Mouse (Mus musculus) forebrain, embryonic 13.5 days (tissue): ENCODE measurements around the gene Prpf18. TPM values are rescaled to one million over a fixed set of nuclear protein-coding genes. Genes with fewer than 3 reads are reported as not detected.
"Not testable (repeated sequence)": the region's sequence is repeated elsewhere in the genome, so short reads cannot be mapped to it uniquely, and the experiment has no call there.

Experiments
- ATAC-seq: fragments of 200-750 bp; cut with Nextera tagmentation; 2 replicates; pipeline ENCODE4 v1.8.0; 2017
- H3K27ac ChIP-seq: fragments of 300-500 bp; sonication (generic); 2 replicates; pipeline ENCODE4 v1.5.1; 2015; ENCODE audit warnings: inconsistent platforms, mild to moderate bottlenecking, moderate library complexity
- H3K27me3 ChIP-seq: fragments of 300-500 bp; sonication (generic); 2 replicates; pipeline ENCODE4 v1.6.1; 2015; ENCODE audit warnings: mild to moderate bottlenecking, inconsistent platforms
- H3K36me3 ChIP-seq: fragments of 300-500 bp; sonication (generic); 2 replicates; pipeline ENCODE4 v1.6.1; 2015; ENCODE audit warnings: mild to moderate bottlenecking, inconsistent platforms; ENCODE audit not compliant: poor library complexity, severe bottlenecking
- H3K4me1 ChIP-seq: fragments of 300-500 bp; sonication (generic); 2 replicates; pipeline ENCODE4 v1.6.1; 2015; ENCODE audit warnings: inconsistent platforms
- H3K4me2 ChIP-seq: fragments of 300-500 bp; sonication (generic); 2 replicates; pipeline ENCODE4 v1.6.1; 2015; ENCODE audit warnings: inconsistent platforms, mild to moderate bottlenecking, moderate library complexity
- H3K4me3 ChIP-seq: fragments of 300-500 bp; sonication (generic); 2 replicates; pipeline ENCODE4 v1.5.1; 2015; ENCODE audit warnings: mild to moderate bottlenecking, inconsistent platforms
- H3K9ac ChIP-seq: fragments of 300-500 bp; sonication (generic); 2 replicates; pipeline ENCODE4 v1.6.1; 2015; ENCODE audit warnings: mild to moderate bottlenecking, inconsistent platforms
- H3K9me3 ChIP-seq: fragments of 300-500 bp; sonication (generic); replicated peaks from 2 replicates; pipeline ENCODE4 v1.6.1; 2016; ENCODE audit warnings: inconsistent platforms
- WGBS: fragments of 180-500 bp; shearing (Covaris S2); methylation state at CpG from one replicate; pipeline ENCODE4 v1.1.7; 2015; 5-methylcytosine and 5-hydroxymethylcytosine counted together
- polyA plus RNA-seq: library from polyadenylated mRNA; unstranded; fragments of >200 nt; fragmentation: Nextera tagmentation; extraction: Ambion mirVana; gene quantifications from 2 replicates; pipeline ENCODE4 v1.2.1, GENCODE M21; 2015

Gene Prpf18
- polyA plus RNA-seq, 1 experiment from 2014 or later = 52.9 TPM

DNA sequence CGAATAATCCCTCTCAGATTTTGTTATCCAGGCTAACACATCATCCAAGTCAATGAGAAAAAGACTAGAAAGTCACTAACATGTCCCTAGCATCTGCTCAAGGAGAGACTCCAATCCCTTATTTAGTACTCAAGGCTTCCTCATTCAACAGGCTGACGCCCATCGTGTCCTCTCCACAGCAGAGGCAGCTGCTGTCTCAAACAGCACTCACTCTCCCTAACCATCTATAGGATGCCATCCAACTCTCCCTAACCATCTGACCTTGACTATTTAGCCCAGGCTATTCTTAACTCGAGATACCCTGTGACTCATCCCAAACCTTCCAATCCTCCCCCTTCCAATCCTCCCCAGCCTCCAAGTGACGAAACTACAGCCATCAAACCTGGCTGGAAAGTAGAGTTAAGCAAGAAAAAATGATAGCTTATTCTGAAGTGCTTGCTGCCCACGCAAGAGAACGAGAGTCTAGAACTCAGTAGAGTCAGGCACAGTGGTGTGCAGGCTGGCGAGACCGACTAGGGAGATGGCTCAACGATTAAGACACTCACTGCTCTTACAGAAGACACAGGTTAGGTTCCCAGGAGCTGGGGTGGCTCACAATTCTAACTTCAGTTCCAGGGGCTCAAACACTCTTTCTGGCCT is 21.6 kb downstream of the Prpf18 start:
- no peak overlapping the region for H3K27ac ChIP-seq
- peaks cover 68% of the 10 kb centered on the region for H3K36me3 ChIP-seq
- 95% methylated on average over 10 of the region's 10 CpGs for WGBS
- no peak overlapping the region for H3K4me3 ChIP-seq
- H3K9ac ChIP-seq = no peak overlapping the region
- no peaks in the 10 kb centered on the region for H3K27me3 ChIP-seq
- ATAC-seq = no peak
- no peak overlapping the region for H3K4me2 ChIP-seq
- H3K9me3 ChIP-seq = no peaks in the 10 kb centered on the region
- H3K4me1 ChIP-seq = no peaks in the 10 kb centered on the region

DNA sequence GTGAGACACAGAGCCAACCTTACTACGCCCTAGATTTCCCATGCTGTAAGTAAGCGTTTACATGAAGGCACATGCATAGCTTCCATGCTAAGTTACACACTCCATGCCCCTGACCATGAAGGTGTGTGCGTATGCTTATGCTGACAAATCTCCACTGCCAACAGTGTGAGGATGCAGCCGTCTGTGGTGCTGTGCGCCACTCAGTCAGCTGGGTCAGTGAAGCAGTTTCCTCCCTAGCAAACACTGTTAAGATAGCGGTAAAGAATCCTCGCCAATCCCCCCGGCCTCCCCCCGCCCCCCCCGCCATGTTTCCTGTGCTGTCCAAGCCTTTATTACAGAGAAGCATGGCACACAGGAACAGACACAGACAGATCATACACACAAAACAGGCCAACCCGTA is 22.4 kb downstream of the Prpf18 start:
- no peak for ATAC-seq
- Histone ChIP-seq H3K4me1 (no peaks in the 10 kb centered on the region), H3K36me3 (peaks cover 60% of the 10 kb centered on the region), H3K4me3 (no peak overlapping the region), H3K9me3 (no peaks in the 10 kb centered on the region), H3K27ac (no peak overlapping the region), H3K4me2 (no peak overlapping the region), H3K27me3 (no peaks in the 10 kb centered on the region), H3K9ac (no peak overlapping the region)
- WGBS = 95% methylated on average over 11 of the region's 11 CpGs

DNA sequence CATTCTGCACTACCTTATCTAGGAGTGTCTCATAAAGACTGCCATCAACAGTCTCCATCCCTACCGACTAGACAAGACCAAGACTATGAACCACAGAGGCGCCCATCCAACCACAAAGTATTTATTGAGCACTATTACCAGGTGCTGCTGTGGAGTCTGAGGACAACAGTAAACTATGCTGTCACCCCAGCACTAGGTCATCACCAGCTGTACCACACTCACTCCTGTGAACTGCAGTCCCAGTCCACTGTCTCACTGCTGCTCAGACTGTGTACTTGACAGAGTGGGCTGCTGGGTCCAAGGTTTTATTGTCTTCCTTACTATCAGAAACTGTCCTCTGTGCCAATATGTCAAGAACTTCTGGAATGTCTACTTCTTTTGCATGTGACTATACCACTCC is 23.0 kb downstream of the Prpf18 start:
- Histone ChIP-seq H3K9ac (no peak overlapping the region), H3K4me2 (no peak overlapping the region), H3K27me3 (no peaks in the 10 kb centered on the region), H3K36me3 (peaks cover 62% of the 10 kb centered on the region), H3K9me3 (no peaks in the 10 kb centered on the region), H3K4me3 (no peak overlapping the region), H3K27ac (no peak overlapping the region), H3K4me1 (no peaks in the 10 kb centered on the region)
- no peak for ATAC-seq
- 95% methylated on average over 2 of the region's 2 CpGs for WGBS

DNA sequence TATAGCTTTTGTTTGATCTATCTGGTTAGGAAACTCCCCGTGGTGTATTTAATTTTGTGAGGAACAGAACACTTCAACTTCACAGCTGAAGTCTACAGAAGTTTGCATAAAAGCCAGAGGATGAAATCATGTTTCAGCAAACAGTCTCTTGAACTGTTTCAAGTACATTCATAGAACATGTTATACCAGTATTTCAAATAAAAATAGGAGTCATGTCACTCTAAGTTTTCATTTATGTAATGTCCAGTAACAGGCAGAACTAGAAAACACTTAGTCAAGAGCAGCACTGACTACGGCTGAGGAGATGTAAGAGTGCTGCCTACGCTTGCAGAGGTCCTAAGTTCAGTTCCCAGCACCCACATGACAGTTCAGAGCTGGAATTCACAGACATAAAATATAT is 25.0 kb downstream of the Prpf18 start:
- Histone ChIP-seq H3K9ac (no peak overlapping the region), H3K36me3 (peaks cover 60% of the 10 kb centered on the region), H3K27ac (no peak overlapping the region), H3K4me1 (no peaks in the 10 kb centered on the region), H3K27me3 (no peaks in the 10 kb centered on the region), H3K9me3 (no peaks in the 10 kb centered on the region), H3K4me2 (no peak overlapping the region), H3K4me3 (no peak overlapping the region)
- WGBS = 91% methylated on average over 3 of the region's 3 CpGs
- ATAC-seq = no peak

DNA sequence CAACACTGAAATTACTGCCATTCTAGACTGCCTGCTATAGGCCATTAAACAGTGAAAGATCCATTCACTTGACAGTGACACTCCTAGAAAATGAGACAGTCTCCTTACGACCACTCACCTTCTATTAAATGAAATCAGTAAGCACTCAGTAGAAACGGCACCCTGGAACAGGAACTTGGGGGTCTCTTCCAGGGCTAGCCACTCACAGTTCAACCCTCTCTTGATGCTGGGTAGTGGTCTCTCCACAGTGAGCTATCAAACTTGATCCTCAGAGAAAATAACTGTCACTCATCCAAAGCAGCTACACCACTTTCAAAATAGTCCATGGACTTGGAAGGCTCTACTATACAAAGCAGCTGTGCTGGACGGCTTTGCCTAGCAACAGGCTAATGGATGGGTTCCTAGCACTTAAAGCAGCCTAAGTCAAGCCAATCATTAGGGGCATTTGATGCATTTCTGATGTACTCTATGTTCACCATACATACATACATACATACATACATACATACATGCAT is 30.4 kb downstream of the Prpf18 start:
- Histone ChIP-seq H3K4me3 (no peak overlapping the region), H3K4me2 (no peak overlapping the region), H3K9ac (no peak overlapping the region), H3K36me3 (peaks cover 32% of the 10 kb centered on the region), H3K27me3 (no peaks in the 10 kb centered on the region), H3K9me3 (no peaks in the 10 kb centered on the region), H3K27ac (no peak overlapping the region), H3K4me1 (no peaks in the 10 kb centered on the region)
- no peak for ATAC-seq
- 73% methylated on average over 3 of the region's 3 CpGs for WGBS

DNA sequence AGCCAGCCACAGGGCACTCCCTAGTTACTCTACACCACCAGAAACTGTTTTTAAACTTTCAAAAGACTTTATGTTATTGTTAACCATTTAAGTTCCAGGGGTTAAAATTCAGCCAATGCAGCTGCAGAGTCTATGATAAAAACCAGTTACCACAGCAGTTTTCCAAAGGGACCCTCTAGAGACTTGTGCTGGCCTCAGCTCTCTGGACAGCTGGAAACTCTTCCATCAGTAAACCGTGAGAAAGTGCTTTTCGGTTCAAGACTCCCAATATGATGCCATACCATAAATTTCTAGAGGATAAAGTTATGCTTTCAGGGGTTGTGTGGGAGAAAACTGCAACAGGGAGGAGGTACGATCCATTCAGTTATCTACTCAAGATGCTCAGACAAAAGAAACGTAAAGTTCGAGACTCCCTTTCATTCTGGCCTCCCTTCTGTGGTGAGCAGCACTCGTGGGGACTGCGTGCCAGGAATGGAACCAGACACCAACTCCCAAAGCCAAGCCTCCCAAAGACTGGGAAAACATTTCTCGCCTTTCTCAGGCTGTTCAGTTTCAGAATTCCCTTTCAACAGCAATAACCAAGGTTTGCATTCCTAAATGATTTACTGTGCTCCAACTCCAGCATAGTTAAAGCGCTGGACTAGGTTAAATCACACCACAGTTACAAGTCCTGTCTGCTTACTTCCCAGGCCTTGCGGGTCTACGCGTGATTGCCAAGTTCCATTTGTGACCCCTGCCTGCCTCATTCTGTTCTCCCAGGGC is 31.1 kb downstream of the Prpf18 start:
- no peak for ATAC-seq
- Histone ChIP-seq H3K27ac (no peak overlapping the region), H3K9me3 (no peaks in the 10 kb centered on the region), H3K4me2 (no peak overlapping the region), H3K9ac (no peak overlapping the region), H3K36me3 (peaks cover 26% of the 10 kb centered on the region), H3K27me3 (no peaks in the 10 kb centered on the region), H3K4me1 (no peaks in the 10 kb centered on the region), H3K4me3 (no peak overlapping the region)
- 75% methylated on average over 12 of the region's 12 CpGs for WGBS

DNA sequence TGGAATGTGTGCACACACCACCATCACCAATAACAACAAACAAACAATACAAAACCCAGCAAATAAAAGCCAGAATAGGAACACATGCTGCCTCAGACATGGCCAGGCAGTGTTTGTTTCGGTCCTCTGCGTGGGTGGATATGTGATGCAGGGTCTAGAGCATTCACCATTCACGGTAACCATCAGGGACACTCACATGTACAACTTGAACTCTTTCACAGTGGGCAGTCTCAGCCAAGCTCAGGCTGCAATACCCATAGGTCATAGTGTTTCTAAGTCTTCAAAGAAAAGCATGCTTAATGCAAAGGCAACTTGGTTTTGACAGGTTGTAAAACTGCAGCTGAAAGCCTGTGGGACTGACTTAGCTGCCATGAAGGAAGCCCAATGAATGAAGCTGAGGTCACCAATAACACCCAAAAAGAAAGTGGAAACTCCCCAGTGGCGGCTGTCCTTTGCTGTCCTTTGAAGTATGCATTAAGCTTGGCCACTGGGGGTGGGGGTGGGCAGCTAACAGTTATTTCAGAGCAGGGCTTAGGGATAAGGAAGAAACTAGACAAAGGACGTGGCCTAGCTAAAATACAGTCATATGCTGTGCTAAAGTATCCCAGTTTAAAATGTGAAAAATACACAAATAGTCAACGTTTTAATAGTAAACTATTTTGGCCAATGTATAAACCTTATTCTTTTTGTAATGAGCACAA is 31.9 kb downstream of the Prpf18 start:
- Histone ChIP-seq H3K27ac (no peak overlapping the region), H3K4me2 (no peak overlapping the region), H3K36me3 (peaks cover 26% of the 10 kb centered on the region), H3K27me3 (no peaks in the 10 kb centered on the region), H3K9ac (no peak overlapping the region), H3K4me3 (no peak overlapping the region), H3K4me1 (no peaks in the 10 kb centered on the region), H3K9me3 (no peaks in the 10 kb centered on the region)
- 52% methylated on average over 6 of the region's 6 CpGs for WGBS
- 0 out of 2 replicates have a peak, but pooled peaks have one; percentile 27 for ATAC-seq

DNA sequence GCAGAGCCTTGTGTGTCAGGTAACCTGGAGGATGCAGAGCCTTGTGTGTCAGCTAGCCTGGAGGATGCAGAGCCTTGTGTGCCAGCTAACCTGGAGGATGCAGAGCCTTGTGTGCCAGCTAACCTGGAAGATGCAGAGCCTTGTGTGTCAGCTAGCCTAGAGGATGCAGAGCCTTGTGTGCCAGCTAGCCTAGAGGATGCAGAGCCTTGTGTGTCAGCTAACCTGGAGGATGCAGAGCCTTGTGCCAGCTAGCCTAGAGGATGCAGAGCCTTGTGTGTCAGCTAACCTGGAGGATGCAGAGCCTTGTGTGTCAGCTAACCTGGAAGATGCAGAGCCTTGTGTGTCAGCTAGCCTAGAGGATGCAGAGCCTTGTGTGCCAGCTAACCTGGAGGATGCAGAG is 32.8 kb downstream of the Prpf18 start:
- H3K9ac ChIP-seq, H3K4me1 ChIP-seq, H3K27me3 ChIP-seq, H3K4me2 ChIP-seq, H3K27ac ChIP-seq, H3K4me3 ChIP-seq, H3K9me3 ChIP-seq, ATAC-seq: not testable (repeated sequence)
- peaks cover 24% of the 10 kb centered on the region for H3K36me3 ChIP-seq

DNA sequence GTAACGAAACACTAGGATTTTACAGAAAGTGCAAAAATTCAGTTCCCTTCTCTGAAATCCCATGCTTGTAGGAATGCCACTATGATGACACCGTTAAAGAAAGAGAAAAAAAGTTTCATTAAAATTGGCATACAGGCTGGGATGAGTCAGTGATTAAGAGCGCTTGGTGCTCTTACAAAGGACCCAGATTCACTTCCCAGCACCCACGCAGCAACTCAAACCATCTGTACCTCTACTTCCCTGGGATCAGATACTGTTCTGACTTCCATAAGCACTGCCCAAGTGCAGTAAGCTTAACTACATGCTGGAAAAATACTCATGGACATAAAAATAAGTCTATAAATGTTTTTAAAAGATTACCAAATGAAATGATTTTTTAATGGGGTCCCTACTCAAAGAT is 34.9 kb downstream of the Prpf18 start:
- Histone ChIP-seq H3K27me3 (no peaks in the 10 kb centered on the region), H3K4me3 (no peak overlapping the region), H3K27ac (no peak overlapping the region), H3K9ac (no peak overlapping the region), H3K9me3 (no peaks in the 10 kb centered on the region), H3K36me3 (peaks cover 24% of the 10 kb centered on the region), H3K4me2 (no peak overlapping the region), H3K4me1 (no peaks in the 10 kb centered on the region)
- WGBS = 87% methylated on average over 4 of the region's 4 CpGs
- ATAC-seq = no peak

DNA sequence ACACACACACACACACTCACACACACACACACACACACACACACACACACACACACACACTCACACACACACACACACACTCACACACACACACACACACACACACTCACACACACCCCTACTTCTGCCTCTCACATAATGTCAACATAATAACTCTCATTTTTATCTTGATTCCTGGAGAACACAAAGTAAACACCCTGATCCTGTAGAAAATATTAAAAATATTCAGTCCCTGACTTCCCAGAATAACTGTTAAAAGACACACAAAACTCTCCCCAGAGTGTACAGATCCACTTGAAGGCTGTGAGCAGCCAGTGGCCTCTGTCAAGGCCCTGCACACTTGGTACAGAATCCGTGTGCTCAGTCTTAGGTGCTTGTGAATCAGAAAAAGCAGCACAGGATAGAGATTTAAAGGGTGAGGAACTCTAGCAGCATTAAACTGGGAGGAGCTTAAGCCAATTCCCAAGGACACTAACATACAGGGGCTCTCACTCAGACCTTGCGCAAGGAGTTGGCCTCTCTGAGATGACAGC is 36.8 kb downstream of the Prpf18 start:
- no peak overlapping the region for H3K4me3 ChIP-seq
- H3K9ac ChIP-seq = no peak overlapping the region
- H3K4me1 ChIP-seq = no peaks in the 10 kb centered on the region
- H3K27me3 ChIP-seq = no peaks in the 10 kb centered on the region
- peaks cover 37% of the 10 kb centered on the region for H3K36me3 ChIP-seq
- H3K4me2 ChIP-seq = no peak overlapping the region
- WGBS = 89% methylated on average over 2 of the region's 2 CpGs
- no peak overlapping the region for H3K27ac ChIP-seq
- no peaks in the 10 kb centered on the region for H3K9me3 ChIP-seq
- ATAC-seq = no peak

DNA sequence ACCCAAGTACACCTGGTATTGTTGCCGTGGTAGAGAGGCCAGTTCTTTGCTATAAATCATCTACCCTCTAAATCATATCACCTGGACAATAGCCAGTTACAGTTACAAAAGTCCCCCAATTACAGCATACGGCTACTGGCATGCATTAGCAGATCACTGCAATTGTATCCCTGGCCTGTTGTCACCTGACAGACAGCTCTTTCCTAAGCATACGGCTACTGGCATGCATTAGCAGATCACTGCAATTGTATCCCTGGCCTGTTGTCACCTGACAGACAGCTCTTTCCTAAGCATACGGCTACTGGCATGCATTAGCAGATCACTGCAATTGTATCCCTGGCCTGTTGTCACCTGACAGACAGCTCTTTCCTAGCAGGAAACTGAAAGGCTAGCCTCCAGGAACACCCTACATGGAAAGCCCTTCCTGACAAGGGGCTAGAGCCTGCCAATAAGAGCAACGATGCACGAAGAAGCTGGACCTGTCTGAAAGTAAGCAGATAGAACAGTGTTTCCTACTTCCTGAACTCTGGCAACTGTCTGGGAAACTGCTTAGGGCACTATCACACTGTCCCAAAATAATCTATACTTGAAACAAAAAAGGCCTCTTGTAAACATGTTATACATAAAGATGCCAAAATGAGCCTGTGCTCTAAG is 37.5 kb downstream of the Prpf18 start:
- not testable (repeated sequence) for H3K27me3 ChIP-seq, H3K4me1 ChIP-seq, H3K4me3 ChIP-seq, H3K4me2 ChIP-seq, H3K9ac ChIP-seq, H3K27ac ChIP-seq, H3K9me3 ChIP-seq
- peak; percentile 81 for ATAC-seq
- WGBS = 55% methylated on average over 6 of the region's 6 CpGs
- peaks cover 44% of the 10 kb centered on the region for H3K36me3 ChIP-seq

DNA sequence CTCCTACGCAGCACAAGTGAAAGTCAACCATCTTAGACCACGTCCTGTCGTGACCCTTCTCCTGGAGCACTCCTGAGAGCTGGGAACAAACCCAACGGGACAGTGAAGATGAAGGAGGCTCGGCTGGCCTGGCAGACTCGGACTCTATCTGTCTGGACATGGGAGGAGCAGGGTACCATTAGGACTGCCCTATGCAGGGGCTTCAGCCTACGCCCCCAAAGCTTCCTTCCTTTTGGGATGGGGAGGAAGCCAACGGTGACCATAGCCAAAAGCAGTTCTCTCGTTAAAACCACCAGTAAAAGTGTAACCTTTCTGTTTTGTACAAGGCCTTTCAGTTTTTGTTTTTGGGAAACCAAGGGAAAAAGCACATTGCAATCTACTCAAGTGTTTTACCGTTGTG is 40.2 kb downstream of the Prpf18 start:
- no peak for ATAC-seq
- no peak overlapping the region for H3K4me3 ChIP-seq
- no peak overlapping the region for H3K27ac ChIP-seq
- H3K36me3 ChIP-seq = peaks cover 71% of the 10 kb centered on the region
- no peaks in the 10 kb centered on the region for H3K27me3 ChIP-seq
- H3K9ac ChIP-seq = no peak overlapping the region
- H3K9me3 ChIP-seq = no peaks in the 10 kb centered on the region
- no peaks in the 10 kb centered on the region; the same call in 1 of the 2 replicates for H3K4me1 ChIP-seq
- no peak overlapping the region for H3K4me2 ChIP-seq
- WGBS = 86% methylated on average over 10 of the region's 10 CpGs
